Mouse (Mus musculus) kidney, adult 2 months (tissue): Measurements from ENCODE around the gene Stk16. TPM values are rescaled to one million over a fixed set of nuclear protein-coding genes. Genes with fewer than 3 reads are reported as not detected.

Experiments used
- DNase-seq: peaks from one replicate; pipeline ENCODE4 v3.0.0; 2021
- H3K27ac ChIP-seq: fragments of 200-500 bp; 2 replicates; pipeline ENCODE4 v1.5.1; 2012; ENCODE audit warnings: low read depth, low read length, control low read depth, inconsistent platforms; ENCODE audit not compliant: insufficient read depth
- H3K27me3 ChIP-seq: fragments of 200-500 bp; replicated peaks from 2 replicates; pipeline ENCODE4 v1.6.1; 2012; ENCODE audit warnings: mild to moderate bottlenecking, moderate library complexity, low read length, inconsistent platforms; ENCODE audit not compliant: control insufficient read depth, insufficient read depth
- H3K36me3 ChIP-seq: fragments of 200-500 bp; 2 replicates; pipeline ENCODE4 v1.6.1; 2012; ENCODE audit warnings: mild to moderate bottlenecking, moderate library complexity, low read length, inconsistent platforms; ENCODE audit not compliant: control insufficient read depth, insufficient read depth
- H3K4me1 ChIP-seq: fragments of 200-500 bp; 2 replicates; pipeline ENCODE4 v1.6.1; 2011; ENCODE audit warnings: low read length; ENCODE audit not compliant: control insufficient read depth, insufficient read depth
- H3K4me3 ChIP-seq: fragments of 200-500 bp; 2 replicates; pipeline ENCODE4 v1.5.1; 2011; ENCODE audit warnings: mild to moderate bottlenecking, low read depth, low read length, control low read depth; ENCODE audit not compliant: insufficient read depth
- CTCF ChIP-seq: fragments of 200-500 bp; conservative IDR thresholded peaks from 2 replicates; pipeline ENCODE4 v1.5.1; 2011; ENCODE audit warnings: low read depth, mild to moderate bottlenecking, control low read depth, low read length, moderate library complexity, mixed read lengths; ENCODE audit not compliant: insufficient read depth, insufficient read length
- POLR2A ChIP-seq: fragments of 200-500 bp; IDR thresholded peaks from one replicate; pipeline ENCODE4 v1.6.1; 2011; ENCODE audit warnings: low read depth, low read length, control low read depth
- WGBS: fragments of 180-500 bp; shearing (Covaris S2); methylation state at CpG from one replicate; pipeline ENCODE4 v1.1.7; 2018; 5-methylcytosine and 5-hydroxymethylcytosine counted together
- polyA plus RNA-seq: library from polyadenylated mRNA; depleted of rRNA; stranded (reverse); fragments of >200 nt; gene quantifications from 2 replicates; pipeline ENCODE4 v1.2.3, GENCODE M21; 2012

The Stk16 gene
- polyA plus RNA-seq, 1 experiment = 254 TPM

GRCm38 (mm10) chr1:75181377-75181870 lies 29.2 kb upstream of the Stk16 start:
- Histone ChIP-seq H3K36me3 (peaks cover 3% of the 10 kb centered on the region), H3K27ac (no peak overlapping the region), H3K27me3 (no peaks in the 10 kb centered on the region), H3K4me3 (no peak overlapping the region), H3K4me1 (no peaks in the 10 kb centered on the region)
- TF ChIP-seq CTCF (no peak), POLR2A (no peak)
- WGBS = 86% methylated on average over 4 of the region's 4 CpGs
- no peak for DNase-seq

- Histone ChIP-seq H3K36me3 (peaks cover 3% of the 10 kb centered on the region), H3K4me1 (no peaks in the 10 kb centered on the region), H3K27me3 (no peaks in the 10 kb centered on the region), H3K4me3 (no peak overlapping the region), H3K27ac (no peak overlapping the region)
- no peak for DNase-seq
- TF ChIP-seq CTCF = 0 out of 2 replicates have a peak, but pooled peaks have one; percentile 12
- TF ChIP-seq POLR2A = no peak
- WGBS = 72% methylated on average over 4 of the region's 4 CpGs
These were observed 28.5 kb upstream of the Stk16 start for GRCm38 (mm10) chr1:75182160-75182559.

GRCm38 (mm10) chr1:75185495-75185894 lies 25.1 kb upstream of the Stk16 start:
- H3K36me3 ChIP-seq = peaks cover 3% of the 10 kb centered on the region
- TF ChIP-seq CTCF (no peak), POLR2A (no peak)
- WGBS = 87% methylated on average over 11 of the region's 11 CpGs

GRCm38 (mm10) chr1:75187126-75187525 lies 23.5 kb upstream of the Stk16 start:
- H3K4me3 ChIP-seq = no peak overlapping the region
- no peak overlapping the region for H3K27ac ChIP-seq
- H3K4me1 ChIP-seq = peaks cover 3% of the 10 kb centered on the region; the same call in 1 of the 2 replicates
- TF ChIP-seq POLR2A = no peak
- TF ChIP-seq CTCF = no peak
- DNase-seq = peak; percentile 17
- peaks cover 3% of the 10 kb centered on the region for H3K36me3 ChIP-seq
- no peaks in the 10 kb centered on the region for H3K27me3 ChIP-seq

More at GRCm38 (mm10) chr1:75185495-75185894, 25.1 kb upstream of the Stk16 start:
- no peaks in the 10 kb centered on the region for H3K4me1 ChIP-seq
- no peaks in the 10 kb centered on the region for H3K27me3 ChIP-seq
- DNase-seq = no peak
- no peak overlapping the region for H3K4me3 ChIP-seq
- H3K27ac ChIP-seq = no peak overlapping the region

GRCm38 (mm10) chr1:75187914-75188483 lies 22.6 kb upstream of the Stk16 start:
- H3K27ac ChIP-seq = no peak overlapping the region
- WGBS = 79% methylated on average over 2 of the region's 2 CpGs
- no peaks in the 10 kb centered on the region for H3K27me3 ChIP-seq
- TF ChIP-seq CTCF (no peak), POLR2A (no peak)
- no peaks in the 10 kb centered on the region; the same call in 1 of the 2 replicates for H3K36me3 ChIP-seq
- no peak for DNase-seq
- peaks cover 3% of the 10 kb centered on the region; the same call in 1 of the 2 replicates for H3K4me1 ChIP-seq
- no peak overlapping the region for H3K4me3 ChIP-seq

- DNase-seq = no peak
- no peak for TF ChIP-seq POLR2A
- TF ChIP-seq CTCF = no peak
- Histone ChIP-seq H3K4me3 (no peak overlapping the region), H3K27me3 (no peaks in the 10 kb centered on the region), H3K36me3 (no peaks in the 10 kb centered on the region; the same call in none of the 2 replicates), H3K27ac (no peak overlapping the region), H3K4me1 (peaks cover 10% of the 10 kb centered on the region; the same call in 1 of the 2 replicates)
- 43% methylated on average over 2 of the region's 2 CpGs for WGBS
These were observed 20.1 kb upstream of the Stk16 start for GRCm38 (mm10) chr1:75190577-75190976.

GRCm38 (mm10) chr1:75191258-75191621 lies 19.4 kb upstream of the Stk16 start:
- Histone ChIP-seq H3K27ac (peak overlapping the region; percentile 17; the same call in 1 of the 2 replicates), H3K36me3 (no peaks in the 10 kb centered on the region; the same call in none of the 2 replicates), H3K4me3 (peak overlapping the region; percentile 88), H3K4me1 (peaks cover 10% of the 10 kb centered on the region; the same call in 1 of the 2 replicates), H3K27me3 (no peaks in the 10 kb centered on the region)
- WGBS = 40% methylated on average over 5 of the region's 5 CpGs
- DNase-seq = no peak
- TF ChIP-seq POLR2A (no peak), CTCF (no peak)
